Mouse (Mus musculus) ovary, adult 18-20 months (tissue): ENCODE results near the gene Map7.

Experiments used
- DNase-seq: peaks from one replicate; pipeline ENCODE4 v3.0.0; 2022; ENCODE audit warnings: low spot score, mixed read lengths

The Map7 gene

DNA sequence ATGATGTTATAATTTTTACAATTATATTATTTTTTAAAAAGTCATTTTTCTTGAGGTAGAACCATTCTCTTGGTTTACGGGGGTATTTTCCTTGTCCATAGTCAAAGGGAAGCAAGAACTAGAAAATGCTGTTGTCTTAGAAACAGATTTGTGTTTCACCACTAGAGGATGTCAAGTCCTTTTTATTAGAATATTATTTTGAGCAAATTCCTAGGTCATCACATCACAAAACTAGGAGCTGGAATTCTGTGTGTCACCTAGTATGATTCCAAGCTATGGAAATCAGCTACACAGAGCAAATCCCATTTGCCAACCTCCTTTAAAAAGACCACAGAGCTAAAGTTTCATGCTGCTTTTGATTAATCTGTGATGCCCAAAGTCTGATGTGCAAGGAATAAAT is 3.9 kb downstream of the Map7 start:
- DNase-seq = no peak

DNA sequence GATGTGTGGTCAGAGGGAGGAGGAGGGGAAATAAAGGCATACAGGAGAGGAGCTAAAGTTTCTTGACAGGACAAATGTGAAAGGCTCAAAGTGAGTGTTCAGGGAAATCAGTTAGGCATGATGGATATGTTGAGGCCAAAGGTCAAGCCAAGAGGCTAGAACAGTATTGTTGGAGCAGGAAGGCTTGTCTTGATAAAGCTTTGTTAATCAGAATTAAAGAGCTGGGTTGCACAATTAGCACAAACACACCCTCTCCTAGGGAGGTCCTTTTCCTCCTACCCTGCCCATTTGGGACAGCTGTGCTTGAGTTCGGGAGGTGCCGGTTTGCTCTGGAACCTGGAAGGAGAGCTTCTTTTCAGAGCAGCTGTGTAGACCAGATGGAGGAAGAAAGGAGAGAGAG is 5.2 kb downstream of the Map7 start:
- no peak for DNase-seq

DNA sequence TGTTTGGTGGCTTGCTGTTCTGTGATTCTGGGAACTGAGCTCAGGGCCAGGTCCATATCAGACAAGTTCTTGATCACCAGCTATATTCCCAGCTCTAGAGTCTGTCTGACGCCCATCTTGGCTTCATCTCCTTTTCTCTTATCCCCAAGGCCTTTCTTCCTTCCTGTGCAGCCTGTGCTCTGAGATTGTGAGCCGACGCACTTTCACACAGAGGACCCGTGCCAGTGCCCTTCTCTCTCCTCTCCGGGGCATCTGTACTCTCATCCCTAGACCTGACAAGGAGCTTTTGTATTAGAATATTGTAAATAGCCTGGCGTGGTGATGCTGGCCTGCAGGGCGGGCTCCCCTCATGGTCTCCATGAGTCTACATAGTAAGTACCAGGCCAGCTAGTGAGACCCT is 7.1 kb downstream of the Map7 start:
- DNase-seq = no peak

DNA sequence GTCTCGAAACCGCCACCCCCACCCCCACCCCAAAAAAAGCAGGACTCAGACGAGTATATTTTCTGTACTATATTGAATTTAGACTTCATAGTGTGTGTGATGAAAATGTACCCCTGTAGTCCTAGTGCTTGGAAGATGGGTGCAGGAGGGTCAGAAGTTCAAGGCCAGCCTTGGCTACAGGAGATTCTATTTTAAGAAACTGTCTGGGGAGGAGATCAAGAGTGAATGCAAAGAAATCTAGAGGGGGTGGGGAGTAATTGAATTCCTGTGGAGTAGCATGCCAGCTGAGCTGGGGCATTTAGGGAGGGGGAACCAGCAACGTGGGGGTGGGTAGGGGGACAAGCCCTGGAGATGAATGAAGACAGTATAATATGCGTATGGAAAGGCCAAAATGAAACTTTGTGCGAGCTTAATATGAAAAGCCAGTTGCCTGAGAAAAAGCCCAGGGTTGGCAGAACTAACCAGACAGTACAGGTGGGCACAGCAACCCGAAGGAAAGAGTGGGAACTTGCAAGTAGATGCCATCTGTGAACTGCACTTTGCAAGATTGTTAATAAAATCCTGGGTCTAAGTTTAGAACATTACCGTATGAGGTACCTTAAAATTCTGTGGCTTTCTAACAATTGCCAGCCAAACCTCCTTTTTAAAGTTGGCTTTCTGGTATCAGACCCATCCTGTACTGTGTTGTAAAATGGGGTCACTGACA is 8.9 kb downstream of the Map7 start:
- DNase-seq = no peak

DNA sequence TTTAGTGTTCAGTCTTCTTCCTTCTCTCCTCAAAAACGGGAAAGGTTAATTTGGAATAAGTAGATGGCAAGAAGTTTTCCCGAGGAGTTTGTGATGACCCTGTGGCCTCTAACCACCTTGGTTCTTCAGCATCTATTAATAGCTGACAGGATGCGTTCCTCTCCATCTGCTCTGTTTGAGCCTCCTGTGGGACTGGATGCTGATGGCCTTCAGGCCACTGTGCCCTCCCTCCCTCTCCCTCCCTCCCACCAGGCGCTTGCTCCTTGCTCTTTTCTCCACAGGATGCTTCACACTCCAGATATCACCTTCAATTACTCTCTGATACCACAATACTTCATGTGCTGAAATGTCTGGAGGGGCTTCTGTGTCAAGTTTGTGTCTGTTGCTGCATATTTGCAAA is 10.5 kb downstream of the Map7 start:
- no peak for DNase-seq

DNA sequence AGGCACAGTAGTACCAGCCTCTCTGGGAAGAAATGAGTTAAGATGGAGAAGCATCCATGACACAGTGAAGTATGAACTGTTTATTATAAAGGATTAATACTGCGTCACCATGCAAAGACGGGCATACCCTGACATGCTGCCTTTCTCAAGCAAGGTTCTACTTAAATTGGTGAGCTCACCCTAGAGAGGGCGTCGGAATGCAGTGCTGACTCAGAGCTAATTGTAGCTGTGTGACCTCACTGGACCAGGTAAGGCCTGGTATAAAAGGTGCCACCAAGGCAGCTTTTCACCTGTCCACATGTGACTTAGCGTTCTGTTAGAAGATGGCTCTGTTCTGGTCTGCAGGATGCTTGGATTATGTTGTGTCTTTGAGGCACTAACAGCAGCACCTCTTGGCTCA is 11.0 kb downstream of the Map7 start:
- no peak for DNase-seq

DNA sequence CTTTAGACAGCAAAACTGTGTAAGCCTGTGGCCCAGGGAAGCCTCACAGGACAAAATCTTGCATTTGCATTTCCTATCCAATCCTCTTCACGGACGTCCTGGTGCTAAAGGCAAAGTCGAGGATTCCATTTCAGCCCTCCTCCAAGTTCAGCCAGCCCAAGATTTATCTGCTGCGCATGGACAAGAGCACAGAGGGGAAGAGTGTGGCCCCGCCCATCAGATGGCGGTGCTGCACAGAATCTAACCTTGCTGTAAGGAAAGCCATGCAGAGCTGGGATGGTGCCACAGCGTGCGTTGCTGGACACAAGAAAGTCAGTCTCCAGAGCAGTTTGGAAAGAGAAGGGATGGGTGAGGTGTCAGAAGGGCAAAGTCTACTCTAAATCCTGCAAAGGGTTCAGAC is 12.6 kb downstream of the Map7 start:
- DNase-seq = no peak

DNA sequence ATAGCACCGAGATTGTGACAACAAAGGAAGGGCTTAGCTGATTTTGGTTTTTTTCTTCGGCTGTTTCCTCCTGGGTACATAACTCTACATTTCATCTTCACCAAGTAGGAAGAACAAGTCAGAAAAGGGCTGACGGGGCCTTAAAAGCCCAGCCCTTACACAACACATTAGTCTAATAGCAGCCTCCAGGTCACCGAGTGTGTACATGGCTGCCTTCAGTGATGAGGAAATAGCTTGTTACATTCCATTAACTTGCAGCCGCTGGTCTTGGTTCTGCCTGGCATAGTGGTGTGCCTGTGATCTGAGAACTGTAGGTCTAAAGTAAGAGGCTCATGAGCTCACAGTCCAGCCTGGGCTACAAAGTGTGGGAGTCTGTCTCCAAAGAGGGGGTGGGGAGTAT is 16.5 kb downstream of the Map7 start:
- DNase-seq = no peak

DNA sequence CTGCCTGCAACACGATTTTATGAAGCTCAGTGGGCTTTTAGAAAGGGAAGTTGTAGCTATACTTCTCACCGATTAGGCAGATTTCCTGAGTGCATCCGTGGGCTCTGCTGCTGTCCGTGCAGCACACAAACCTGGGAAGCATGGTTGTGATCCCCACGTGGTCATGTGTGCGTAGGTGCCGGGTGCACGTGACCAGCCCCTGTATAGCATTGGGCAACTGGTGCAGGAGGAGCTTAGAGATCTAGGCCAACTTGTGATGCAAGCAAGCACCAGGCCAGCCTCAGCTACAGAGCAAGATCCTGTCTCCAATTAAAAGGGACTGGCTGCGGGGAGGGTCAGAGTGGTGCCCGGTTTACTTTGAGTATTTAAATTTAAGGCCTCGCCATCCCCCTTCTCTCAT is 18.5 kb downstream of the Map7 start:
- DNase-seq = no peak

DNA sequence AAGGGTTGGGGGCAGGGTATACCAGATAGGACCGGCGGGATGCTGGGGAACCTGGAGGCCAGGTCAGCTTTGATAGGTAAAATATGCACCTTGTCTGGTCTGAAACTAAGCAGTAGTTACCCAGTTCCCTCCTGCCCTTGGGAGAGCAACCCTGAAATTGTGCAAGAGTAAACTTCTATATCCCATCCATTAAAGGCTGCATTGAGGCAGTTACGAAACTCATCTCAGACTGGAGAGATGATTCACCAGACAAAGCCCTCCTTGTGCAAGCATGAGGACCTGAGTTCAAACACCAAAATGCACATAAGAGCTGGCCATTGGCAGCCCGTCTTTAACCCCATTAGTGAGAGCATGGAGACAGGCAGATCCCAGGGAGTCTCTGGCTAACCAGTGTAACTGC is 19.2 kb downstream of the Map7 start:
- no peak for DNase-seq

DNA sequence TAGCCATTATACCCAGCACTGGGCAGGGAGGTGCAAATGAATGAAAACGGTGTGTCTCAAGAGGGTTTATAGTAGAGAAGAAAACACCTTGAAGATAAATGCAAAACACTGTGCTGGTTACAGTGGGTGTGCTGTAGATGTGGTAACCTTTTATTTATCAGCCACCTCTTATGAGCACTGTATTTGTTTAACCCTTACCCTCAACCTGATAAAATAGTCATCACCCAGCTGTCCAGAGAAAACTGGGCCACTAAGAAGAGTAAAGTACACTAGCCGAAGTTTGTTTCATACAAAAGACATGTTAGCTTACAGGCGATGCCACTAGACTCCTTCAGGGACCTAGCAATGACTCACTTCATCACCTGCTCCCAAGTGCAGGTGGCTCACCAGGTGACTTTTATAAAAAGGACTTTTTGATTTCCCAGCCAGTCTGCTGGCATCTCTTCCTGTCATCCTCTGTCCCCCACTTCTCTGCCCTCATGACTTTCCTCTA is 21.0 kb downstream of the Map7 start:
- DNase-seq = no peak

DNA sequence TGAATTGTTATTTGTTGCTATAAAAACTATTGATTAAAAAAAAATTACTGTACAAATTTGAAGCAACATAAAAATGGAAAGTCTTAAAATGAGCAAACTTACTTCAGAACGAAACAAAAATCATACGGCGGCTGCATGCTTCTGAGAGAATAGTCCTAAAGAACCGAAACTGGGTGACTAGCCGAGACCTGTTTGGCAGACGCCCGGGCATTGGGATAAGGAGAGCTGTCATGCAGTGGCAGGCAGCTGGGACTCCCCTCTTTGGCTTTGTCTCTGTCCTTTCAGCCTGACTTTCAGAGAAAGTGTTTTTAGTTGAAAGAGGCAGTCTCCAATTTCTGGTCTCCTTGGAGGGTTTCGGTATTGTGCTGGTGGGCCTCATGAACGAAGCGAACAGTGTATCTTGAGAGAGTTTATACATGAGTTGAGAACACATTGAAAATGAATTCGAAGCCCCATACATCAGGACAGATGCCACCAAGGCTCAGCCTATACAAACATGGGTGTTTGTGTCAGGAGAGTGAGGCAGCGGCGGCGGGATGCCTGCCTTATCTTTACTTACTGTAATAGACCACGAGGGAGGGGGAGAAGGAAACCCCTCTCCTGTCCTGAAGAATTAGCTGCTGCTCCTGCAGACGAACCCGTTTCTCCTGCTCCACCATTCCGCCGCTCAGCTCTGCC is 21.8 kb downstream of the Map7 start:
- DNase-seq = no peak

DNA sequence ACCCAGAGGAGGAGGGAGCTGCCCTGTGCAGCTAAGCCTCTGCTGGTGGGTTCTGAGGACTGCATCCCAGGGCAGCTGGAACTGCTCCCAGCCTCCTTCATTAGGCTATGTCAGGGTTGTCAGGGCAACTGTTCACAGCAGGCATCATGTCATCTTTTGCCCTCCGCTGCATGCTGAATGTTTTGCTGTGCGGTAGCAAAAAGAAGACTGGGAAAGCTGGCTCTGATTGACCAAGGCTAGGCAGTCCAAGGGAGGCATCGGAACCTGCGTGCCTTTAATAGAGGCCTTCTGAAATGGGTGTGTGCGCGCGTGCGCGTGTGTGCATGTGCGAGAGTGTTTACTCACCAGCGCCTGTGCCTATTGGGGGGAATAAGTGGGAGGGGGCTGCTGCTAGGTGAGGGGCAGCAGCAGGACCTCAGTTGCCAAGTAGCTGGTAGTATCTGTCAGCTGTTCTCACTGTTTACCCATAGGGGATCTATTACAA is 22.4 kb downstream of the Map7 start:
- peak; percentile 58 for DNase-seq

DNA sequence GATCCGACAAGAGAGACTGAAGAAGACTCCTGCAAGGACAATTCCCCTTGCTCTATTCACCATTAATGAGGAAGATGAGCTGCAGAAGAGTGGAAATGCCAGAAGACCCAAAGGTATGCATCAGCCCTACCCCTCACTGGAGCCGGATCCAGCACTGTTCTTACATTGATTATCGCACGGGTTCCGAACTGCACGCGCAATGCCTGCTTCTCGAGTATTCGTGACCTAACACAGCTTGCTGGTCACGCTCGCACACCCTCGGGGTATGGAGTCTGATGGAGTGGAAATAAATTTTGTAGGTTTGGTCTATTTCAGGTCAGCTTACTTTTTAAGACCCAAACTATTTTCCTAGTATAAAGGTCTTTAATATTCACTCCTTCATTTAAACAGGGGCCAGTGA is 22.9 kb downstream of the Map7 start:
- DNase-seq = no peak

DNA sequence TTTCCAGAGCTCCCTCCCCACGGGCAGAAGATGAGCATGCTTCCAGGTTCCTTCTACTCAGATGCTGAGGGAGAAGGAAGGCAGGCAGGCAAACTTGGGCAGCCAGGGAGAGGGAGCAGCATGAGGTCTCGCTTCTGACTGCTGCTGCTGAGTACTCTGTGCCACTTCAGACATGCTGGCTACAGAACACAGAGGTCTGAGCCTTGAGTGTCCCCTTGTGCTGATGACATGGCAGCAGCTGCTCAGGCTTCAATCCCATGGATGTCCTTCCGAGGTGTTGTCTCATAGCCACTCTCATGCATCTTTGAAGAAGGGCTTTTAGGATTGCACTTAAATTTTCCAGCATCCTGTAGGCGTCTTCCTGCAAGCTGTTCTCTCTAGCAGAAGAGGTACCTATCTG is 23.5 kb downstream of the Map7 start:
- DNase-seq = no peak

DNA sequence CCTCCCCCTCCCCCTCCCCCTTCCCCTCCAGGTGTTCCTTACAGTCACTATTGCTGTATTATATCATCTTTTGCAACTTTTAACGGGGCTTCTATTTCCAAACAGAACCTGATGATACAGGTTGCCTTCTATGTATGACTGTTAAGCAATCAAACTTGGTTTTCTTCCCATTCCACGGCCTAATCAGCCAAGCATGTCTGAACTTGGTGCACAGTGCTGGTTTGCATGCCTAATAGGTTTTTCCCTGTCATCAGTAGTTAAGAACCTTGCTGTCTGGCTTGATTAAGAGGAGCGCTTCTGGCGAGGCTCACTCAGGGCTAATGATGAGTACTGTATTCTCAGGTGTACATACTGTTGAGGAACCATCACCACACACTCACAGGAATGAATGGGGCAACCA is 25.5 kb downstream of the Map7 start:
- DNase-seq = no peak

DNA sequence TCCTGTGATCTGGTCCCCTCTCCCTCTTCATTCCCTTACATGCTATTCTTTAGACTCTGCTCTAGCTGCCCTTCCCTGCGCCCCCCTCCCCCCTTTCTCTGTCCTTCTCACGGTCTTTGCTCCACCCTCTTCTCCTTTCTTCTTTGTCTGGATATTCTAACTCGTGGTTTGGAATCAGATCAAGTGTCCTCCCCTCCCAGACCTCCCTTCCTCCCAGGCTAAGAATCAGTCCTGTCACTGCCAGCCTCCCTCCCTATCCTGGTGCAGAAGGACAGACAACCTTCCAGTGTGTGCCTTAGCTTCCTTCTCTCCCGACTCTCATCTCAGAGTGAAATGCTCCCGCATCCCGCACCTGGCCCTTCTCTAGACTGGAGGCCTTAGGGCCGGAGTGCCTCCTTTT is 27.8 kb downstream of the Map7 start:
- DNase-seq = no peak

DNA sequence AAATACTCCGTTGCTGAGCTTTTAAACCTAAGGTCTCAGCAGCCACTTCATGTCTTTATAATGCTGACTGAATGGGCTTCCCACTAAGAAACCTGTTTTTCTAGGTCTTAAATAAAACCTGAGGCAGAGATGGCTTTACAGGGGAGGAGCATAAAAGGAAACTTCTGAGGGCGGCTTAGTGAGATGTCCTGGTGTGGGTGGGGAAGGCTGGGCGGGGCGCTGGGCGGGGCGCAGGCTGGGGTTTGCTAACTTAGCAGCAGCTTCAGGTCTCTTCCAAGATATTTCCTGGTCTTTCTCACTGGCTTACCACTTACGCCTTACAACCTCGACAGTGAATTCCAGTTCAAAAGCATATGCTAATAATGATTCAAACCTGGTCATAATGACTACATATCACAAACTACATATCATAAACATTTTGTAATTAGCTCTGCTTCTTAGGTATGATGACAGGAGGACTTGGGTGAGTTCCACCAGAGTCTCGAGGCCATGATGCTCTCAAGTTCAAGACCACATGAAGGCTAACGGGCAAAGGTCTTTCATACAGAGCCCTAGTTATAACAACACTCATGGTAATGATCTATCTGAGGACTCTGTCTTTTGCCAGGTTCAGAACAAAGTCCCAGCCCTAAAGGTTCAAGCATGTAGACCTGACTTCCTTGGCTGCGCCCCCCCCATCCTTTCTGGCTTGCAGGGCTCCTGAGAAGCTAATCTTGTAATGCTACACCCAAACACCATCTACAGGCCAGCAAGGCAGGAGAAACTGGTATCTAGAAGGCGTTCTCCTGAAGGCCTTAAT is 30.7 kb downstream of the Map7 start:
- DNase-seq = no peak

DNA sequence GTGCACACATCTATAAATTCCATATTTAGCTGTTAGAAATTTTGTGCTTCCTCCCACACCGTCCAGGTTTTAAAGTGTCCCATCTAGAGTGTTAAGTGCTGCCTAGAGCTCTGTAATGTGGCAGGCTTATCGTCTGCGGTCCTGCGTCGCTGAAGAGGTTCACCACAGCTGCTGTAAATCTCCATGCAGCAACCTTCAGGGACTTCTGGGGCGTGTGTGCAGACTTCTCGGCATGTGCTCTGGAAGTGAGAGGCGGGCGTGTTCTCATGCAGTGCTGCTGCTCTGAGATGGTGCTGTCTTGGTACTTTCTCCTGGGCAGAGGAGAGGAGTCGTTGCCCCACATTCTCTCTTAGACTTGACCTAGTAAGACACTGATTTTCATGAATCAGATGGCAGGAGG is 32.9 kb downstream of the Map7 start:
- no peak for DNase-seq

DNA sequence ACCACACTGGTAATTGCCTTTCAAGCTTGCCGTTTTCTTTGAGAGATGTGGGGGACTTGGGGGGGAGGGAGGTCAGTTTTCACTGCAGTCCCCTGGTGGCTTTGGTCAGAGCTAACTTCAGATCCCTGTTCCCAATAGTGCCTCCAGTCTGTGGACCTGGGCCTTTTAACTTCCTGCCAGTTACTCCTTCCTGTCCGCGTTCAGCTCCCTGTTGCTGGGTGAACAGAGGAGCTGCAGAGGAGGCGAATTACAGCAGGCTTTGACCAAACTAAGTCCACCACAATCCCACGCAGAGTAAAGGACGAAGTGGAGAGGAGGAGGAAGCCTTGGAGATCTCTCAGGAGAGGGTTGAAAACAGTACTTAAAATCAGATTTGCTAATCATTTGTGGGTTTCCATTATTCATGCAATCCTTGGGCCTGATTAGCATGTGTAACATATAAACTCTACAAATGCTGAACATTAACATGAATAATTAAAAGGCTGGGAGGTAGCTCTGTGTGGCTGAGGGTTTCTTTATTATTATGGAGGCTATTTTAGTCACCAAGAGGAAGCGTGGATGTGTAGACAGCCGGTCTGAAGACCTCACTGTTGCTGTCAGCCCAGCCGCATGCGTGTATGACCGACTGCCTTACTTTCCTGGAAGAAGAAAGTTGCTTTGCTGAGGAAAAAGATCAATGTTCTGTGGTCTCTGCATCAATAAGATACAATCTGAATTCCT is 33.6 kb downstream of the Map7 start:
- no peak for DNase-seq

DNA sequence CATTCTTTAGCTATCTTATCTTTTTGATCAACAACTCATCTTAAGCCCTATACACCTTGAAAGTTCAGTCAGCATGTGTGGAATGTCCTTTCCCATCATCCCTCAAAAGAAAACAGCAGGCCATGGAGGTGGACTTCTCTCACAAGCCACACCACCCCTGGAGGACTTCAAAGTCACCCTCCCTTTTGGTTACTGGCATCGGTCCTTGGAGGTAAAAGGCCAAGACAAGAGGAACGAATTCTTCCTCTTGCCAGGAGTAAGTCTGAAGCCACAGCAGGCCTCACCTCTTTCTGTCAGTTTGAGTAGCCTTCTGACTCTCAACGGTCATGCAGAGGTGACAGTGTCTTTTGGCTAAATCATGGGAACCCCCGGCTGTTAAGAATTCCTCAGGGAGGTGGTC is 36.1 kb downstream of the Map7 start:
- no peak for DNase-seq

DNA sequence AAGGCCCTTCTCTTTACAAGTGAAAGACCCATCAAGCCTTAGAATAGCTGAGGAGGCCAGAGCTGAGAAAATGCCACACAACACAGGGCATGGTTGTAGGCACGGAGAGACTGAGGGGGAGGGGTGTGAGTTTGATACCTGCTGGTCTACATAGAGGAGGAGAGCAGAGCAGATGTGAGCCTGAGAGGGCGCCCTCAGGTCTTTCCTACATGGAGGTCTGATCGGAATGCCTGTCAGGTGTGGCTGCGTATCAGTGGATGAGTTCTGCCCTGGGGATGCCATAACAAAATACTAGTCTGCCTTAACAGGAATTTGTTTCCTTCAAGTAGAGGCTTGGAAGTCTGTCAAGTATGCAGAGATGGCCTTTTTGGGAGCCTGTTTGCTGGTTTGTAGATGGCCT is 37.0 kb downstream of the Map7 start:
- no peak for DNase-seq
